Mouse (Mus musculus): Measurements from ENCODE around the gene Olfr122.

The Olfr122 gene
- long read RNA-seq, experiment 1, result 0 reads
- long read RNA-seq, experiment 2, result 0 reads

DNA sequence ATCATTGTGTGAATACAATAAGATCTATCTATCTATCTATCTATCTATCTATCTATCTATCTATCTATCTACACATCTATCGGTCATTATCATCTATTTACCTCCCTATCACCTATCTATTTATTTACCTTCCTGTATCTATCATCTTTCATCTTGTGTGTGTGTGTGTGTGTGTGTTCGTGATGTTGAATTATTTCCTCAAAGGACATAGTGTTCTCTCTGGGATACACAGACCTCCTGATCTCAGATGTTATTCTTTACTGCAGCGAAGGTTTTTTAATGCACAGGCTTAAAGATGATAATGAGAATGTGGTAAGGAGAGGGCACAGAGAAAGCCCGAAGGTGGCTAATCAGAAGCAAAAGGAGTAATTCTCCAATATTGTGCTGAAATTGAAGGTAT is at the start of gene Olfr122:
TSS of gene Olfr122 (plus strand) at position 301 of the 400 bp plus-strand sequence.
- intact Hi-C loops (cut with DNase I), result no loop called here

DNA sequence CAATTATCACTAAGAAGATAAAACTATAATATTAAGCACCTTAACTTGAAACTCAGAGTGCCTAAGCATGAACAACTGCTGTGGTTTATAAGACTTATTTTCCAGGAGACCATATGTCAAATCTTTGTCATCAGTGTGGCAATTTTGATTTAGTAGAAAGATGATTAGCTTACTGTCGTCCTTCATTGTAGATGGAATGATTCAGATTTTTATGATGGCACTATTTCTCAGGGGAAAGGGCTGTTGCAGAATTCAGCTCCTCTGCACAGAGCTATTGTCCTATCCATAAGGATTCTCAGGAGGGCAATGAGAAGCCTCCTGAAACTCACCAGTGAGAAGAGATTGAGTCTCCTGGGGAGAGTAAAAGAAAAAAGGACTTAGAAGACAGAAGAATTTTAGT is 46.9 kb upstream of the Olfr122 start, which contains the start of gene Olfr120:
TSS of gene Olfr120 (plus strand) at position 301 of the 400 bp plus-strand sequence.
- intact Hi-C loops (cut with DNase I), result no loop called here

DNA sequence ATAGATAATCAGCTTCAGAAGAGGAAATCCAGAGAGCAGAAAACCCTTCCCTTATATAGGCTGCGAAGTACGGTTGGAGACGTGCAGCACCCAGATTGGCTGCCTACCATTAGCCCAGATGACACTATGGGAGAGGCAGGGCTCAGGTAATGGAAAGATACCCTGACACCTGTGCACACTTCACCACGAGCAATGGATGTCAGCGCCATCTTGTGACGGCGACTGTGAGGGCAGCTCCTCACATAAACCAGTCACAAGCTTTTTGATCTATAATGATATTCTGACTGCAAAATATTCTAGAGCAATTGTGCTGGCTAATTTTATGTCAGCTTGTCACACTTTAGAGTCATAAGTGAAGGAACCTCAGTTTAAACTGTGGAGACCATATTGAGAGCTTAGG is 30.3 kb upstream of the Olfr122 start:
- intact Hi-C loops (cut with DNase I), result no loop called here

DNA sequence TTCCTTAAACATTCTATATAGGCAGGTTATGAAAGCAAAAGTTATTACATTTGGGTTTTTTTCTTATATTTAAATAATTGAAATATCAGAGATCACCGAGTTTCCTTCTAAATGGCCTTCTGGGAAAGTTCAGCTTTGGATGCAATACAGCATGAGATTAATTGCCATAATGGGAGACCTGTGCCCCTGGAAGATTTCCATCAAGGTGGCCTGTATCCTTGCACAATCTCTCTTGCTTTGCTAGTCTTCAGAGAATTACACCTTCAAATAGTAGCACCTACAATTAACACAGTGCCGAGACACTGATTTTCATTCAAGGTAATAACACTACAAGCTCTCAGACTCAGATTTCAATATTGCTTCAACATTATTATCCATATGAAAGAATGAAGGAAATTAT is 24.8 kb downstream of the Olfr122 start, which contains the start of gene Olfr123:
TSS of gene Olfr123 (plus strand) at position 301 of the 400 bp plus-strand sequence.
- intact Hi-C loops (cut with DNase I), result no loop called here

DNA sequence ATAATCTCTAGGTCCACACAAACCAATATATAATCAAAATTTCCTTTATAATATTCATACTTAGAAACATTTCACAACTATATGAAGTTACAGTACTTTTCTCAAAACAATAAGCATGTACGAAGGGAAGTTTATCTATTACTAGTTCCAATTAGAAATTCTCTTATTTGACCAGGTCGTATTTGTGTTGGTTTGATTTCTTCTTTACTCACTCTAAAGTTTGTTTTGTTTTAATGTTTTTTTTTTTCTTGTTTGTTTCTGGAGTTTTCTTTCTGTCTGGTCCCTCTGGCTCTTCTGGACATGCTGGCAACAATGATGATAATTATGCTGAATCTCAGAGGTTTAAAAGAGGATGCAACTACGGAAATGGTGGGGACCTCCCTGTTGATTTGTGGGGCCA is 31.2 kb downstream of the Olfr122 start, which contains the start of gene Olfr124:
TSS of gene Olfr124 (plus strand) at position 301 of the 400 bp plus-strand sequence.
- intact Hi-C loops (cut with DNase I), result no loop called here

Data from adrenal gland (tissue).